Mouse (Mus musculus): ENCODE results near the gene Mybpc3.

GRCm38 (mm10) chr2:91152885-91153377 is 35.0 kb downstream of the Mybpc3 start:
- no peak for TF ChIP-seq CTCF (IDR thresholded peaks at IDR 0.05)
- TF ChIP-seq EP300 (IDR thresholded peaks at IDR 0.05): no peak

Measured in lung, postnatal 0 days (tissue).